Mouse (Mus musculus): ENCODE measurements around the gene Mllt6.
"Not testable (repeated sequence)": the region's sequence is repeated elsewhere in the genome, so short reads cannot be mapped to it uniquely, and the experiment has no call there.

Mllt6 gene

DNA sequence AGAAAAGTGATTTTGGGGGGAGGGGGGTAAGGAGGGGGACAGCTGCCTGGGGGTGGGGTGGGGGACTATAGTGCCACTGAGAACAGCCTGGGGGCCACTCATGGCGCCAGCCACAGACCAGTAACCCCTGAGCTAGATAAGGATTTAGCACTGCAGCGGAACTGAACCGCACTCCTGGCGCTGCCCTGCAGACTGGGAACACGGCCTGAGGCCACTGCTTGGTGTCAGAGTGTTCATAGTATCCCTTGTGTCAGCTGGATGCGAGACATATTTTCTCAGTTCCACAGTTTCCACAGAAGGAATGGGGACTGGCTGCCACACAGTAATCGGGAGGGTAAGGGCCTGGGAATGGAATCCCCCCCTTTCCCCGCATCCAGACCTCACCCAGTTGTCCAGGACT lies 52.8 kb downstream of the Mllt6 start:
- DNase-seq (ENCODE audit: low read depth, low spot score): no peak

DNA sequence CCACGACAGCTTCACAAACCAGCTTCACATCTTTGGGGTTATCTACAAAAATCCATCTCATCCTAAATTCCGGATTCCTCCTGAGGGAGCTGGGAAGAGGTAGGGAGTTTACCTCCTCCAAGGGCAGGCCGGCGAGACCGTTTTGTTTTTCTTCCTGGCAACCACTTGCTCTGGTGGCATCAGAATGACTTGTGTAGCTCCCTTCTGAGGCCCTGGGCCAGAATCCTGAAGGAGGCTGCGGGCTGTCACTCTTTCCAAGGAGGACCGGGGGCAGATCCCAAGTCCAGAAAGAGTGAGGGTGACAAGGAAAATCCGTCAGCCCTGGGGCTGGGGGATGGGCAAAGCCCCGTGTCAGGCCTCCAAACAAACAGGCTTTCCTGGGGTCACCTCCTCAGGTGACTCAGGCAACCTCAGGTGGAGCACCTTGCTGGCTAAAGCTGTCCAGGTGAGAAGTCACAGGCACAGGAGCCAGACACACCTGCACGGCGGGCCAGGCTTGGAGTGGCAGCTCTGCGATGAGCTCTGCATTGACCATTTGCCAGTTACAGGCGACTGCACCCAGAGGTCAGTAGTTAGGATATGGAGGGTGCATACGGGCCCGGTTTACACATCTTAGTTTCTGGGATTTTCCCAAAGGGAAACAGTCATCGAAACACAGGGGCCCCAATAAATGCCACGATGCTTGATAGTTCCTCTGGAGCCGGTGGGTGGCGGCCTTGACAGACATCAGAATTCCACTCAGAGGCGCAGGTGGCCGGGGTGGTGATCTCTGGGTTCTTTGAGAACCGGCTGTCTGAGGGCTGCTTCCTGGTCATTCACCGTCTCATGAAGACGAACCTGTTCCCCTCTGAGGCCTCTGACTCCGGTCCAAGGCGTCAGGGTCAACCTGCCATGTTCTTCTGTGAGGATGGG lies 54.4 kb downstream of the Mllt6 start:
- no peak for DNase-seq (ENCODE audit: low read depth, low spot score)

- no peak for DNase-seq (ENCODE audit: low read depth, low spot score)
Observed at GRCm38 (mm10) chr11:97718281-97718860, 55.2 kb downstream of the Mllt6 start.

- no peak for DNase-seq (ENCODE audit: low read depth, low spot score)
Observed at GRCm38 (mm10) chr11:97719041-97719440, 55.8 kb downstream of the Mllt6 start.

DNA sequence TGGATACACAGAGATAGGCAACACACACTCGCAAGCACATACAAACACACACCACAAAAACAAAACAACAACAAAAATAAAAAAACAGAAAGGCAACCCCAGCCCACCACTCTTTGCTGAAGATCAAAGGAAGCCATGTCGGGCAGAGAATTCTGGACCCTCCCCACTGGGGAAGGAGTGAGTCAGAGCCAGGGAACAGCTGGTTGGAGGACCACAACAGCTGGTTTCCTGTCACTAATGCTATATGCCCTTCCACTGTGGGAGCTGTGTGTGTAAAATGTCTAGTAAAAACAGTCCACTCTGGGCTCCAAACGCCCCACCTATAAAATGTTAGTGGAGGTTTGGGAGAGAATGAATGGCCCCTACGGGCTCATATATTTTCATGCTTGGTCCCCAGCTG lies 58.1 kb downstream of the Mllt6 start:
- no peak for DNase-seq (ENCODE audit: low read depth, low spot score)

DNA sequence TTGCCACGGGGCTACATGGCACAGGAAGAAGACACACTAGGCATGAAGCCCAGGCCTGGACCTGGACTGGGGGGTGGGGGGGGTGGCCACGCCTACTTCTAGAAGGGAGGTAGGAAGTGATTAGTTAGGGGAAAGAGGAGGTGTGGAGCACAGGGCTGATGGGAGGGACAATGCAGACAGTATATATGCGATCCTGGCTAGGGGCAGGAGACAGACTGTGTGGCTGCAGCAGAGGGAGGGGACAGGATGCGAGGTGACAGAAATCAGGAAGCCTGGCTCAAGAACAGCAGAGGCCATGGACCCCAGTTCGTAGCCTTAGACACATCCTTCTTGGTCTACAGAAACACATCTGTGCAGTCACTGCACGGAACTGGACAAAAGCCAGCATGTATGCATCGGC lies 60.5 kb downstream of the Mllt6 start:
- DNase-seq (ENCODE audit: low read depth, low spot score): no peak

DNA sequence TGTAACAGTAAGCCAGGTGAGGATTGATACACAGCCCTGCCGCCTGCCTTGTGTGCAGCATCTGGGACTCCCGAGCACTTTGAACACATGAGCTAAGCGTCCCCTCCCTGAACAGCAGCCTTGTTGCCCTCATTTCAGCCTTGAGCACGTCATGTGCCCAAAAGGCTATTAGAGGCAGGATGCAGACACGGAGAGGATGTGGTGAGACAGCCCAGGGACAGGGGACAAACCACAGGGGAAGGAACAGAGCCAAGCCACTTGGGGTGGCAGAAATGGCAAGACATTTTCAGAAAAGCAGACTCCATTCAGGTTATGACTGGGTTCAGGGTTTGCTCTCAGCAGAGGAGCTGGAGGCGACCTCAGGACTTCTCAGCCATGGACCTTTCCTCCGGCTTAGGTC lies 65.1 kb downstream of the Mllt6 start:
- no peak for DNase-seq (ENCODE audit: low read depth, low spot score)

- DNase-seq (ENCODE audit: low read depth, low spot score): no peak
Observed at GRCm38 (mm10) chr11:97728730-97729129, 65.5 kb downstream of the Mllt6 start.

DNA sequence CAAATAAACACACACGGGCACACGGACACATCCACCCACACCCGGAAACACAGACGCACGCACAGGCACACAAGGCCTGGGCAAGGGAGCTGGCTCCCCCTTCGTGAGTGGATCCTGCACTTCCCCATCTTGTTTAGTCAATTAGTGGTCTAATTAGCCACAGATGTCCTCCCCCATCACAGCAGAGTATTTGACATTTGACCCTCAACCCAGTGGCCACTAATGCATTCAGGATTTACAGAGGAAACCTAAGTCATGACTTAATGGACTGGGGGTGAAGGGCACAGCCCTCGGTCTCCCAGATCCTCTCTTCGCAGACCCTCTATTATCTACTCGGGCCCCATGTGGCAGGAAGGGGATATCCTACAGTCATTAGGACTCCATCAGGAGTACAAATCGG lies 70.5 kb downstream of the Mllt6 start:
- no peak for DNase-seq (ENCODE audit: low read depth, low spot score)

DNA sequence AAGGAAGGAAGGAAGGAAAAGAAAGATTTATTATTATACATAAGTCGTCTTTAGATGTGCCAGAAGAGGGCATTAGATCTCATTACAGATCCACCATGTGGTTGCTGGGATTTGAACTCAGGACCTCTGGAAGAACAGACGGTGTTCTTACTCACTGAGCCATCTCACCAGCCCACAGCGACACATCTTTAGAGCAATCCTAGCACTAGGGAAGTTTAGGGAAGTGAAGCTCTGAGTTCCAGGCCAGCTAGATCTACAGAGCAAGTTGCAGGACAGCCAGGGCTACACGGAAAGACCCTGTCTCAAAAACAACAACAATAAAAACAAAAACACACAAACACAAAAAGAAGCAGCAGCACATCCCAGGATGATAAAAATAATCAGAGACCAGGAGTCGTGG lies 71.6 kb downstream of the Mllt6 start:
- DNase-seq (ENCODE audit: low read depth, low spot score): not testable (repeated sequence)

Measured in A20 (cell line).